Mouse (Mus musculus): ENCODE measurements around the gene Tmc6. TPM values are rescaled to one million over a fixed set of nuclear protein-coding genes. Genes with fewer than 3 reads are reported as not detected.

The Tmc6 gene
- polyA plus RNA-seq, 1 experiment: 13.7 TPM

DNA sequence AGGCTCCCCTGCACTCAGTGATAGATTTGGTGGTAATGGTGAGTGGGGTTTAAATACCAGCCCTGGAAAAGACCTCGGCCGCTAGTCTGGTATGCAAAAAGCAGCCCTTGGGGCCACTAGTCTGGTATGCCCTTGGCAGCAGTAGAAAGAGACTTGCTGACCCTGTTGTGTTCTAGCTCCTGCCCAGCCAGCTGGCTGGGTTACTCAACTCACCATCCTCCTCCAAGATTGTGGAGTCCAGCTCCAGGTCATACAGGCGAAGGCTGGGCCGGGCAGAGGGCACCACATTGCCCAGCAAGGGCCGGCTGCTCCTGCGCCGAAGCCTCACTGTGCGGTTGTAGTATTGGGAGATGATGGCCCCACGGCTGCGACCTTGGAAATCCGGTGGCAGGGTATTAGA lies 4.0 kb downstream of the Tmc6 start:
- no peak overlapping the region for H3K27ac ChIP-seq (ENCODE audit: insufficient read depth, low read length)
- 92% methylated on average over 11 of the region's 11 CpGs for WGBS
- no peak for DNase-seq
- no peak overlapping the region for H3K4me3 ChIP-seq (replicated peaks; ENCODE audit: insufficient read depth, low read depth, low read length)
- TF ChIP-seq POLR2A (IDR thresholded peaks at IDR 0.05; ENCODE audit: borderline replicate concordance, insufficient read depth, low read length) (no peak), CTCF (IDR thresholded peaks at IDR 0.05; ENCODE audit: borderline replicate concordance, insufficient read depth, low read depth, low read length) (no peak)
- H3K27me3 ChIP-seq (ENCODE audit: control insufficient read depth, insufficient read depth, low read length): peaks cover 3% of the 10 kb centered on the region; the same call in 1 of the 2 replicates
- H3K4me1 ChIP-seq (ENCODE audit: control insufficient read depth, insufficient read depth, low read length): peaks cover 5% of the 10 kb centered on the region; the same call in 1 of the 2 replicates

DNA sequence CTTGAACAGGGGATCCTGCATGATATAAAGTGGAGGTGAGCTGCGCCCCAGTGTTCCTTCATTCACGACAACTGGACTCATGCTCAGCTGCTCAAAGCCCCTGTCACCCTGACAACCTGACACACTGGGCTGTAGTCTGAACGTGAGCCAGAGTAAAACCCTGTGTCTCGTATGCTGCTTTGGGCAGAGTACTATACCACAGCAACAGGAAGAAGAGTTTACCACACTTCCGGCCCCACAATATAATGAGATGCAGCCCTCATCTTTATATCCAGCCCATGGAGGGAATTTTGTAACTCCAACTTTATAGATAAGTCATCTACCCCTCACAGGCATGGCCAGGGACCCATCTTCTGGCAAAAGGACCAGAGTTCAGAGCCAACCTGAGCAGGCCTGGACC lies 4.9 kb downstream of the Tmc6 start:
- DNase-seq: no peak
- Histone ChIP-seq H3K4me3 (replicated peaks; ENCODE audit: insufficient read depth, low read depth, low read length) (no peak overlapping the region), H3K4me1 (ENCODE audit: control insufficient read depth, insufficient read depth, low read length) (peaks cover 3% of the 10 kb centered on the region; the same call in 1 of the 2 replicates), H3K27me3 (ENCODE audit: control insufficient read depth, insufficient read depth, low read length) (peaks cover 2% of the 10 kb centered on the region; the same call in 1 of the 2 replicates), H3K27ac (ENCODE audit: insufficient read depth, low read length) (no peak overlapping the region)
- TF ChIP-seq CTCF (IDR thresholded peaks at IDR 0.05; ENCODE audit: borderline replicate concordance, insufficient read depth, low read depth, low read length) (no peak), POLR2A (IDR thresholded peaks at IDR 0.05; ENCODE audit: borderline replicate concordance, insufficient read depth, low read length) (no peak)
- 88% methylated on average over 5 of the region's 5 CpGs for WGBS

DNA sequence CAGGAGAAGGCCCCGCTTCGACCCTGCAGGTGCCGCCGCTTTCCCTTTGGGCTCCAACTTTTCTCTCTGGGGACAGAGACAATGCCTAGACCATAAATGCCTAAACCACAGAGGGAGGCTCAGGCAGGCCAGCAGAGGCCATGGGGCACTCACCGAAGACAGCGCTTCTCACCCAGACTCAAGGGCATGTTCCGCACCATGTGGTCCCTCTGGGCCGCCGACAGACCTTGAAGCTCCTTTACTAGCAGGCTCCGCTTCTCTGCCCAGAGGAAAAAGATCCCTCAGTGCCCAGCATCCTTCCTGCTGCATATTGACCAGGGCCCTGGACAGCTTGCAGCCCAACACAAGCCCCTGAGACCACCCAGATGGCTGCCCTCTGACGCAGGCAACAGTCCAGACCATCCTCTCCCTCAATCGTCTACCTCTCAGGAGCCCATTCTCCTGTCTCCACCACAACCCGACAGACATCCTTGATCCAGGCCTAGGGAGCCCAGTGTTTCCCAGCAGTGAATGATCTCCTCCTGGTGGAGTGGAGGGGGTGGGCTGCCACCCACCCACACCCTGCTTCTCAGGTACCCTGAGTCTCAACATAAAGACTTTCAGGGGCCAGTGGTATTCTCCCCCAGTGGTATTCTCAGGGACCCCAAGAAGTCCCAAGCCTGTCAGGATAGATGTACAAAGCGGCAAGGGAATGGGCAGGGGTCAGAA lies 5.8 kb downstream of the Tmc6 start:
- no peak overlapping the region for H3K27ac ChIP-seq (ENCODE audit: insufficient read depth, low read length)
- no peak for TF ChIP-seq POLR2A (IDR thresholded peaks at IDR 0.05; ENCODE audit: borderline replicate concordance, insufficient read depth, low read length)
- TF ChIP-seq CTCF (IDR thresholded peaks at IDR 0.05; ENCODE audit: borderline replicate concordance, insufficient read depth, low read depth, low read length): no peak
- peaks cover 2% of the 10 kb centered on the region; the same call in 1 of the 2 replicates for H3K27me3 ChIP-seq (ENCODE audit: control insufficient read depth, insufficient read depth, low read length)
- H3K4me3 ChIP-seq (replicated peaks; ENCODE audit: insufficient read depth, low read depth, low read length): no peak overlapping the region
- peaks cover 3% of the 10 kb centered on the region; the same call in 1 of the 2 replicates for H3K4me1 ChIP-seq (ENCODE audit: control insufficient read depth, insufficient read depth, low read length)
- WGBS: 84% methylated on average over 14 of the region's 14 CpGs
- no peak for DNase-seq

DNA sequence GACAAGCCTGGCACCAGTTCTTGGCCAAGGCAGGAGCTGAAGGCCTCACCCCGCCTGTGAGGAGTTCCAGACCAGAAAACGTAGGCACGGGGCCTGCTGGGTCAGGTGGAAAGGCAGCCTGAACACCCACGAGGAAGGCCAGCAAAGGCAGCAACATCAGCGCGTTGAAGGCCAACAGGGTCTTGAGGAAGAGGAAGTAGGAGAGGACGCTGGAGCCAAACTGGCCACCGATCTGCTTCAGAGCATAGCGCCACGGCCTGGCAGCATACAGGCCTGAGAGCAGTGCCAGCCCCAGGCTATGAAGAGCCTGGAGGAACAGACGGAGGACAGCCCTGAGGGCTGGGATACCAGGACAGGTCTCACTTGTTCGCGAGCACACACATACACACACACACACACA lies 6.5 kb downstream of the Tmc6 start:
- no peak for DNase-seq
- no peak overlapping the region for H3K27ac ChIP-seq (ENCODE audit: insufficient read depth, low read length)
- peaks cover 3% of the 10 kb centered on the region; the same call in 1 of the 2 replicates for H3K4me1 ChIP-seq (ENCODE audit: control insufficient read depth, insufficient read depth, low read length)
- WGBS: 50% methylated on average over 13 of the region's 13 CpGs
- no peak for TF ChIP-seq POLR2A (IDR thresholded peaks at IDR 0.05; ENCODE audit: borderline replicate concordance, insufficient read depth, low read length)
- no peak for TF ChIP-seq CTCF (IDR thresholded peaks at IDR 0.05; ENCODE audit: borderline replicate concordance, insufficient read depth, low read depth, low read length)
- H3K27me3 ChIP-seq (ENCODE audit: control insufficient read depth, insufficient read depth, low read length): peaks cover 2% of the 10 kb centered on the region; the same call in 1 of the 2 replicates
- H3K4me3 ChIP-seq (replicated peaks; ENCODE audit: insufficient read depth, low read depth, low read length): no peak overlapping the region

DNA sequence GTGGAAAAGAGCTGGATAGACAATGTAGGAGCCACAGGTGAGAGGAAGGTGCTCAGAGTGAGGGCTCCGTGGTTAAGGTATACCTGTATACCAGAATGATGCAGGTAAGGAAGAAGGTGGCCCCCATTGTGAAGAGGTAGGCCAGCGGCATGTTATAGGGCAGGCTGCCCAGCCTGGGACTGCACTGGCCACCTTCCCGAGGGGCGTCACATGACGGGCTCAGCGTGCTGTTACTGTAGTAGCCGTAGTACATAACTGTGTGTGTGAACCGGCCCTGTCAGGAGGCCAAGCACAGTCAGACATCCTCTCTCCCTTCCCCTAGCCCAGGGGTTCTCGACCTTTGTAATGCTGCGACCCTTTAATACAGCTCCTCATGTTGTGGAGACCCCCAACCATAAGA lies 7.1 kb downstream of the Tmc6 start:
- H3K4me1 ChIP-seq (ENCODE audit: control insufficient read depth, insufficient read depth, low read length): peaks cover 3% of the 10 kb centered on the region; the same call in 1 of the 2 replicates
- WGBS: 66% methylated on average over 10 of the region's 10 CpGs
- TF ChIP-seq CTCF (IDR thresholded peaks at IDR 0.05; ENCODE audit: borderline replicate concordance, insufficient read depth, low read depth, low read length) (no peak), POLR2A (IDR thresholded peaks at IDR 0.05; ENCODE audit: borderline replicate concordance, insufficient read depth, low read length) (no peak)
- no peak overlapping the region for H3K4me3 ChIP-seq (replicated peaks; ENCODE audit: insufficient read depth, low read depth, low read length)
- no peak for DNase-seq
- peaks cover 2% of the 10 kb centered on the region; the same call in 1 of the 2 replicates for H3K27me3 ChIP-seq (ENCODE audit: control insufficient read depth, insufficient read depth, low read length)
- no peak overlapping the region for H3K27ac ChIP-seq (ENCODE audit: insufficient read depth, low read length)

DNA sequence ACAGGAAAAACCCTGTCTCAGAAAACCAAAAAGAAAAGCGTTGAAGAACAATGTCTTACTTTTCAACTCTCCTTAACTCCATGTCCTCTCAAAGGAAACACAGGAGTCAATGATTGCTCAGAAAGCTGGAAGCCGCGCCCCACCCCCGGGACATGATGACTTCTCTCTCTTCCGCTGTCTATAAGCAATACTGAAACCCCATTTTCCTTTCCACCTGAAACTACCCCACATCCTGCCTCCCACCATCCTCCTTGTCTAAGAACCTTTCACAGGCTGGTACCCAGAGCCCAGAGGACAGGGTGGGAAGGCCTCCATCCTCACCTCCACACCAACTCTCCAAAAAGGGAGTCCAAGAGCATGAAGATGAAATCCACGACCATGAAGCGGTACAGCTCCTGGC lies 9.6 kb downstream of the Tmc6 start:
- H3K27me3 ChIP-seq (ENCODE audit: control insufficient read depth, insufficient read depth, low read length): no peaks in the 10 kb centered on the region
- TF ChIP-seq POLR2A (IDR thresholded peaks at IDR 0.05; ENCODE audit: borderline replicate concordance, insufficient read depth, low read length): no peak
- no peak for TF ChIP-seq CTCF (IDR thresholded peaks at IDR 0.05; ENCODE audit: borderline replicate concordance, insufficient read depth, low read depth, low read length)
- no peak for DNase-seq
- no peak overlapping the region for H3K27ac ChIP-seq (ENCODE audit: insufficient read depth, low read length)
- WGBS: 95% methylated on average over 7 of the region's 7 CpGs
- H3K4me3 ChIP-seq (replicated peaks; ENCODE audit: insufficient read depth, low read depth, low read length): no peak overlapping the region
- no peaks in the 10 kb centered on the region; the same call in 1 of the 2 replicates for H3K4me1 ChIP-seq (ENCODE audit: control insufficient read depth, insufficient read depth, low read length)

DNA sequence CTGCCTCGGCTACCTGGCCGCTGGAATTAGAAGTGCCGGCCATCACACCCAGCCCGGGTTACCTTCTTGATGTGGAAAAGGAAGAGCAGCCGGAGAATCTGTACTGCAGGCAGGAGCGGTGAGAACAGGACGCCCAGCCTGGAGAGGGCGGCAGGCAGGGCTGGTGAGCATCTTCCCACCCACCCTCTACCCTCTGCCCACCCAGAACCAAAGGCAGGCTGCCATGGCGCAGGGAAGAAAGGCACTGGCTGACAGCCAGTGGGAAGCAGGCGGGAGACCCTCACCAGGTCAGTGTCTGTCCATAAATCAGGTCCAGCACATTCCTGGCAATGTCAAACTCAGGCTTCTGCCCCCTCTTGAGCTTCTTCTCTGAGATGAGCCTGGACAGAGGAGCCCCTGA lies 11.6 kb downstream of the Tmc6 start:
- Histone ChIP-seq H3K4me3 (replicated peaks; ENCODE audit: insufficient read depth, low read depth, low read length) (no peak overlapping the region), H3K27ac (ENCODE audit: insufficient read depth, low read length) (no peak overlapping the region), H3K27me3 (ENCODE audit: control insufficient read depth, insufficient read depth, low read length) (no peaks in the 10 kb centered on the region), H3K4me1 (ENCODE audit: control insufficient read depth, insufficient read depth, low read length) (no peaks in the 10 kb centered on the region; the same call in 1 of the 2 replicates)
- 47% methylated on average over 10 of the region's 10 CpGs for WGBS
- no peak for DNase-seq
- TF ChIP-seq POLR2A (IDR thresholded peaks at IDR 0.05; ENCODE audit: borderline replicate concordance, insufficient read depth, low read length) (no peak), CTCF (IDR thresholded peaks at IDR 0.05; ENCODE audit: borderline replicate concordance, insufficient read depth, low read depth, low read length) (no peak)

DNA sequence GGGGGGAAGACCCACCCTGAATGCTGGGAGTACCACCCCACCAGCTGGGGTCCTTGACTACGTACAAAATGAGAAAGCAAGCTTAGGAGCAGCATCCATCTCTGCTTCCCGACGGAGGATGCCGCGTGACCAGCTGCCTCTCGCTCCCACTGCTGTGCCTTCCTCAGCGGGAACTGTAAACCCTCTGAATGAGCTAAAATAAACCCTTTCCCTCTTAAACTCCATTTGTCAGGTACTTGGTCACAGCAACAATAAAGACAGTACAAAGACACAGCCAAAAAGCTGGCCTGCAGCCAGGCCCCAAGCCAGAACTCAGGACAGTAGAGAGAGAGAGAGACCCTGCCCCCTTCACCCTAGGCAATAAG lies 12.3 kb downstream of the Tmc6 start:
- Histone ChIP-seq H3K4me3 (replicated peaks; ENCODE audit: insufficient read depth, low read depth, low read length) (no peak overlapping the region), H3K27me3 (ENCODE audit: control insufficient read depth, insufficient read depth, low read length) (no peaks in the 10 kb centered on the region), H3K4me1 (ENCODE audit: control insufficient read depth, insufficient read depth, low read length) (no peaks in the 10 kb centered on the region; the same call in 1 of the 2 replicates), H3K27ac (ENCODE audit: insufficient read depth, low read length) (no peak overlapping the region)
- WGBS: 10% methylated on average over 7 of the region's 7 CpGs
- no peak for DNase-seq
- TF ChIP-seq POLR2A (IDR thresholded peaks at IDR 0.05; ENCODE audit: borderline replicate concordance, insufficient read depth, low read length) (no peak), CTCF (IDR thresholded peaks at IDR 0.05; ENCODE audit: borderline replicate concordance, insufficient read depth, low read depth, low read length) (no peak)
